Mouse (Mus musculus) brain, adult 2 months (tissue): ENCODE data around the gene Ptpn23.
"Not testable (repeated sequence)": the region's sequence is repeated elsewhere in the genome, so short reads cannot be mapped to it uniquely, and the experiment has no call there.

Experiments used
- DNase-seq: peaks from one replicate; pipeline ENCODE4 v3.0.0; 2011; ENCODE audit warnings: low read depth, low spot score

Gene Ptpn23

GRCm38 (mm10) chr9:110408099-110408773 is at the start of gene Ptpn23:
Gene Ptpn23, minus strand, starts transcription at chr9:110408213.
- DNase-seq = peak; percentile 99

GRCm38 (mm10) chr9:110452523-110452922 is 44.5 kb upstream of the Ptpn23 start:
- no peak for DNase-seq

- DNase-seq = peak; percentile 94
These were observed 41.0 kb upstream of the Ptpn23 start for GRCm38 (mm10) chr9:110448857-110449617.

GRCm38 (mm10) chr9:110448356-110448755 is 40.3 kb upstream of the Ptpn23 start:
- no peak for DNase-seq

- DNase-seq = no peak
These were observed 32.5 kb upstream of the Ptpn23 start for GRCm38 (mm10) chr9:110440559-110440958.

- DNase-seq = no peak
These were observed 32.0 kb upstream of the Ptpn23 start for GRCm38 (mm10) chr9:110440049-110440448.

GRCm38 (mm10) chr9:110436041-110436440 is 28.0 kb upstream of the Ptpn23 start:
- DNase-seq = no peak

GRCm38 (mm10) chr9:110433045-110433444 is 25.0 kb upstream of the Ptpn23 start:
- DNase-seq = no peak

- DNase-seq = peak; percentile 94
These were observed 23.2 kb upstream of the Ptpn23 start for GRCm38 (mm10) chr9:110431241-110431640.

GRCm38 (mm10) chr9:110419511-110420112 is 11.6 kb upstream of the Ptpn23 start, which contains the start of gene Ngp:
Gene Ngp, plus strand, starts transcription at chr9:110419747.
- DNase-seq = no peak

- peak; percentile 55 for DNase-seq
These were observed 5.8 kb upstream of the Ptpn23 start for GRCm38 (mm10) chr9:110413785-110414184.

- peak; percentile 46 for DNase-seq
These were observed 4.9 kb upstream of the Ptpn23 start for GRCm38 (mm10) chr9:110412926-110413325.

- DNase-seq = peak; percentile 88
These were observed 3.2 kb upstream of the Ptpn23 start for GRCm38 (mm10) chr9:110410908-110411887.

- DNase-seq = peak; percentile 42
These were observed 508 bp downstream of the Ptpn23 start for GRCm38 (mm10) chr9:110407311-110408098.

GRCm38 (mm10) chr9:110403240-110403639 is 4.8 kb downstream of the Ptpn23 start:
- DNase-seq = not testable (repeated sequence)

- no peak for DNase-seq
These were observed 5.3 kb downstream of the Ptpn23 start for GRCm38 (mm10) chr9:110402731-110403130.

GRCm38 (mm10) chr9:110400650-110401049 is 7.4 kb downstream of the Ptpn23 start:
- DNase-seq = no peak

- DNase-seq = no peak
These were observed 14.7 kb downstream of the Ptpn23 start for GRCm38 (mm10) chr9:110393295-110393694.

GRCm38 (mm10) chr9:110390843-110391242 is 17.2 kb downstream of the Ptpn23 start:
- DNase-seq = no peak

- DNase-seq = no peak
These were observed 20.0 kb downstream of the Ptpn23 start for GRCm38 (mm10) chr9:110388011-110388410.
